Mouse (Mus musculus): ENCODE data around the gene Gm45711. TPM values are rescaled to one million over a fixed set of nuclear protein-coding genes. Genes with fewer than 3 reads are reported as not detected.
A peak's percentile ranks its signal among the peaks of the same experiment; 100 is the strongest.
"Not testable (repeated sequence)": the region's sequence is repeated elsewhere in the genome, so short reads cannot be mapped to it uniquely, and the experiment has no call there.

Gene Gm45711
- total and polyA plus RNA-seq, 2 experiments from 2014 or later, result not detected

DNA sequence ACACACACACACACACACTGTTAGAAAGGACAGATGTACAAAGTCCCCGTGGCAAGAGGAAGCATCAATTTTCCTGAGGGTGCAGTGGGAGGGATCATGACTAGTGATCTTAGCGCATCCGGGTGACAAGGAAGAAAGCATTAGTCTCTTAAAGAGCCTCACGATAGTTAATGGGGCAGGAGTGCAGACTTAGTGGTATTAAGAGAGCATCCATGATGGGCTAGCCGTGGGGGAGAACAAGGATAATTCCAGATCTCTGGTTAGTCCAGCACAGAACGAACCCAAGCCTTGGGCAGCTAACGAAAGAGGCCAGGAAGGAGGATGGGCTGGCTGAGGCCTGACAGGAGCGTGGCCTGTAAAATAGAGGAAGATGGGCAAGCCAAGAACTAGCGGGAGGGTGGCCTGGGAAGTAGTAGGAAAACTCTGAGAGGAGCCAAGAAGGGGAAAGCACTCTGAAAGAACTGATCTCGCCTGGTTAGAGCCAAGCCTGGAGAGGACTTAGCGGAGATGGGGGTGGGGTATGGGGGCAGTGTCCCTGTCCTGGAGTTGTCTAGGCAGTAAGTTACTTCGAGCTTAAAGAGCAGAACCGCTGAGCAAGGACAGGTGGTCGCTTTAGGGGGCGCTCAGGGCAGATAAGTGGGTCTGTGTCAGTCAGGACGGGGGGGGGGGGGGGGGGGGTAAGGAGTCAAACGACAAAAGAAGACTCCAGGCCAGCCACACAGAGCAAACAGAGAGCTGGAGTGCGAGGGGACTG, 29.5 kb upstream of the Gm45711 start, which contains the start of gene Cmtm3:
Gene Cmtm3, plus strand, starts transcription at position 182 of the 754 bp plus-strand sequence.
- Histone ChIP-seq H3K4me2 (ENCODE audit: low read depth) (peak within 1 kb of the TSS; percentile 96), H3K36me3 (ENCODE audit: insufficient read depth) (no peaks in the 10 kb centered on the region), H3K27me3 (ENCODE audit: insufficient read depth, low read length) (no peaks in the 10 kb centered on the region), H3K9ac (peak within 1 kb of the TSS; percentile 73), H3K4me1 (ENCODE audit: insufficient read depth) (no peaks in the 10 kb centered on the region), H3K4me3 (ENCODE audit: low read depth, low read length) (peak within 1 kb of the TSS; percentile 59), H3K9me3 (ENCODE audit: low read length) (no peaks in the 10 kb centered on the region), H3K27ac (ENCODE audit: low read depth, low read length) (peak within 1 kb of the TSS; percentile 45; the same call in 1 of the 2 replicates)
- no peak for ATAC-seq
- DNase-seq, result no peak
- no peak for TF ChIP-seq CTCF (IDR thresholded peaks at IDR 0.05; ENCODE audit: low read depth)
- WGBS, result 17% methylated on average over 17 of the region's 18 CpGs

GRCm38 (mm10) chr8:104337890-104338289, 28.0 kb upstream of the Gm45711 start:
- H3K9me3 ChIP-seq (ENCODE audit: low read length), result no peaks in the 10 kb centered on the region
- H3K4me3 ChIP-seq (ENCODE audit: low read depth, low read length), result no peak overlapping the region
- H3K4me2 ChIP-seq (ENCODE audit: low read depth), result no peak overlapping the region
- 60% methylated on average over 3 of the region's 3 CpGs for WGBS
- H3K9ac ChIP-seq, result no peak overlapping the region
- no peak for ATAC-seq
- DNase-seq, result no peak
- no peaks in the 10 kb centered on the region for H3K4me1 ChIP-seq (ENCODE audit: insufficient read depth)
- H3K36me3 ChIP-seq (ENCODE audit: insufficient read depth), result no peaks in the 10 kb centered on the region
- no peak for TF ChIP-seq CTCF (IDR thresholded peaks at IDR 0.05; ENCODE audit: low read depth)
- H3K27ac ChIP-seq (ENCODE audit: low read depth, low read length), result no peak overlapping the region
- H3K27me3 ChIP-seq (ENCODE audit: insufficient read depth, low read length), result no peaks in the 10 kb centered on the region

DNA sequence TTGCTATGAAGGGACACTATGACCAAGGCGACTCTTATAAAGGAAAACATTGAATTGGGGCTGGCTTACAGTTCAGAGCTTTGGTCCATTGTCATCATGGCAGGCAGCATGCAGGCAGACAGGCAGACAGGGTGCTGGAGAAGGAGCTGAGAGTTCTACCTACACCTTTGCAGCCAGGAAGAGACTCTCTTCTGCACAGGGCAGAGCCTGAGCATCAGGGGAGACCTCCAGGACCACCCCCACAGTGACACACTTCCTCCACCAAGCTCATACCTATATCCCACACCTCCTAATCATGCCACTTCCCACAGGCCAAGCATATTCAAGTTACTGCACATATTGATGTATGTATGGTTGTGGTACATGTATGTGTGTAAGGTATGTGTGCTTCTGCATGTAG, 26.9 kb upstream of the Gm45711 start:
- WGBS, result 76% methylated on average over 1 of the region's 1 CpGs
- Histone ChIP-seq H3K9ac (no peak overlapping the region), H3K4me3 (ENCODE audit: low read depth, low read length) (no peak overlapping the region), H3K4me2 (ENCODE audit: low read depth) (no peak overlapping the region), H3K4me1 (ENCODE audit: insufficient read depth) (no peaks in the 10 kb centered on the region), H3K36me3 (ENCODE audit: insufficient read depth) (no peaks in the 10 kb centered on the region), H3K27me3 (ENCODE audit: insufficient read depth, low read length) (no peaks in the 10 kb centered on the region), H3K27ac (ENCODE audit: low read depth, low read length) (no peak overlapping the region), H3K9me3 (ENCODE audit: low read length) (no peaks in the 10 kb centered on the region)
- DNase-seq (no peak), ATAC-seq (no peak)
- TF ChIP-seq CTCF (IDR thresholded peaks at IDR 0.05; ENCODE audit: low read depth), result no peak

DNA sequence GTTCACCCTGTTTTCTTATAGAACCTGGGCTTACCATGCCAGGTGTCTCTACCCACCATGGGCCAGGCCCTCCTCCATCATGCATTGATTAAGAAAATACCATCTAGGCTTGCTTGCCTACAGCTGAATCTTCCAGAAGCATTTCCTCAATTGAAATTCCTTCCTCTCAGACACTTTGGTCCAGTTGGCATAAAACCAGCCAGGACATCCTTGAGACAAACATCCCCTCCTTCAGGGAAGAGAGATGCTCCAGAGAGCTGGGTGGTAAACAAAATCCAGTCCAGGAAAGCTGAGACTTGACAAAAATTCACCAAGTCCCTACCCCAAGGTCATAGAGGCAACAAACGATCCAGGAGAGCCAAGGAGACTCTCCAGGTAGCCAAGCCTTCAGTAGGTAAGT, 24.3 kb upstream of the Gm45711 start:
- no peaks in the 10 kb centered on the region for H3K36me3 ChIP-seq (ENCODE audit: insufficient read depth)
- no peak for TF ChIP-seq CTCF (IDR thresholded peaks at IDR 0.05; ENCODE audit: low read depth)
- H3K9me3 ChIP-seq (ENCODE audit: low read length), result no peaks in the 10 kb centered on the region
- no peak overlapping the region for H3K27ac ChIP-seq (ENCODE audit: low read depth, low read length)
- no peak overlapping the region for H3K4me3 ChIP-seq (ENCODE audit: low read depth, low read length)
- H3K9ac ChIP-seq, result no peak overlapping the region
- H3K4me1 ChIP-seq (ENCODE audit: insufficient read depth), result no peaks in the 10 kb centered on the region
- DNase-seq (no peak), ATAC-seq (no peak)
- WGBS, result 90% methylated on average over 1 of the region's 1 CpGs
- H3K4me2 ChIP-seq (ENCODE audit: low read depth), result no peak overlapping the region
- H3K27me3 ChIP-seq (ENCODE audit: insufficient read depth, low read length), result no peaks in the 10 kb centered on the region

GRCm38 (mm10) chr8:104333786-104334185, 23.9 kb upstream of the Gm45711 start:
- no peak for TF ChIP-seq CTCF (IDR thresholded peaks at IDR 0.05; ENCODE audit: low read depth)
- H3K4me1 ChIP-seq (ENCODE audit: insufficient read depth), result no peaks in the 10 kb centered on the region
- H3K27ac ChIP-seq (ENCODE audit: low read depth, low read length), result no peak overlapping the region
- H3K27me3 ChIP-seq (ENCODE audit: insufficient read depth, low read length), result no peaks in the 10 kb centered on the region
- WGBS, result 75% methylated on average over 5 of the region's 5 CpGs
- ATAC-seq (no peak), DNase-seq (no peak)
- no peaks in the 10 kb centered on the region for H3K9me3 ChIP-seq (ENCODE audit: low read length)
- H3K9ac ChIP-seq, result no peak overlapping the region
- H3K4me2 ChIP-seq (ENCODE audit: low read depth), result no peak overlapping the region
- H3K4me3 ChIP-seq (ENCODE audit: low read depth, low read length), result no peak overlapping the region
- H3K36me3 ChIP-seq (ENCODE audit: insufficient read depth), result no peaks in the 10 kb centered on the region

DNA sequence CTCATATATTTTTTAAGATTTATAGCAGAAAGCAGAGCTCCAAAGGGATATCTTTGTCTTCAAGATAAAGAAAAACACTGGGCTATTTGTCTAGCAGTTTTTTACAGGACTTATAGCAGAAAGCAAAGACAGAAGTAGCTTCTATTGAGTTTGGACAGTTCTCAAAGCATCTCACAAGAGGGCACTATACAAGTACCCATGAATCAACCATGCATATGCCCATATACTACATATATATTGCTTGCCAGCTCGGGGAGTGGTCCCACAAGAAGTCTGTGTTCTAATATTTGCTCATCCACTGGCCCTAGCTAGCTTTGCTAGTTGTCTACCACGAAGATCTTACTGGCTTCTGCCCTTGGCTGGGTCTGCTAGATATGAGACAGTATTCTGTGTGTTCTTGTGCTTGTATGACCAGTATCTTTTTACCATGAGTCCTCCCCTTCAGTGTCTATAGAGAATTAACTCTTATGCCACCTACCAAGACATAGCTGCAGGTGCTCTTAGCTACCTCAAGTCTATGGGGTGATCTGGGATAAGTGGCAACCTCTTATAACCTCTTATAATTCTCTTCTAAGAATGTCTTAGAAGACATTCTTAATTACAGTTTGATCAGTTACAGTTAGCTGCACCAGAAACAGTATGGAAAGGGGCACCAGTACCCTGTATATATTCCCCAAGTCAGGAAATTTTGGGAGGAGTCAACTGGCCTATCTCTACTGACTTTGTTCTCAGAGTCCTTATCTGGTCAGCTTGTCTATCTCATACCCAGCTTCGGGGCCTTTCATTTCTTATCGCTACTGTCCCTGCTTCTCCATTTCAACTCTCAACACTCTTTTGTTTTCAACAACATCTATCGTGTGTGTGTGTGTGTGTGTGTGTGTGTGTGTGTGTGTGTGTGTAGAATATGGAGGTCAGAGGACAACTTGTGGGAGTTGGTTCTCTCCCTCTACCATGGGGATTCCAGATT, 23.1 kb upstream of the Gm45711 start:
- Histone ChIP-seq H3K4me2 (ENCODE audit: low read depth) (no peak overlapping the region), H3K36me3 (ENCODE audit: insufficient read depth) (no peaks in the 10 kb centered on the region), H3K27me3 (ENCODE audit: insufficient read depth, low read length) (no peaks in the 10 kb centered on the region), H3K4me1 (ENCODE audit: insufficient read depth) (no peaks in the 10 kb centered on the region), H3K9me3 (ENCODE audit: low read length) (no peaks in the 10 kb centered on the region), H3K27ac (ENCODE audit: low read depth, low read length) (no peak overlapping the region), H3K9ac (no peak overlapping the region), H3K4me3 (ENCODE audit: low read depth, low read length) (no peak overlapping the region)
- no peak for TF ChIP-seq CTCF (IDR thresholded peaks at IDR 0.05; ENCODE audit: low read depth)
- 82% methylated on average over 5 of the region's 5 CpGs for WGBS
- ATAC-seq (no peak), DNase-seq (no peak)

DNA sequence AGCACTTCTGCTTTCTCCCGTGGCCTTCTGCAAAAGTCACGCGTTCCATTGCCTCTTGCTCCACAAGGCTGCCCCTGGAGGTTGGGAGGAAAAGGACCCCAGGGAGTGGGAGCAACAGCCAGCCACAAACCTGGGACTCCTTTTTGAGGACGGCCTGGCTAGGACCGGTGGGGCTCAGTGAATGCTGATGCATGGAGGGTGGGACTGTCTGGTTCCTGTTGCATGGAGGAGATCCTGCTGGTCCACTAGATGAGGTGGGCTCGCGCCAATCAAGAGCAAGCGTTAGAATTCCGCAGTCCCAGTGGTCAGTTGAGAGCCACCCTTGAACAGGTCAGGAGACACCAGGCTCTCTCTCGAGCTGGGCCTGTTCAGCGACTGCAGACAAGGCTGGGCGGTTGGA, 12.0 kb upstream of the Gm45711 start, which contains the start of gene Cmtm2b:
Gene Cmtm2b, plus strand, starts transcription at position 301 of the 400 bp plus-strand sequence.
- not testable (repeated sequence) for H3K36me3 ChIP-seq (ENCODE audit: insufficient read depth); H3K4me3 ChIP-seq (ENCODE audit: low read depth, low read length); H3K4me2 ChIP-seq (ENCODE audit: low read depth); DNase-seq; H3K9me3 ChIP-seq (ENCODE audit: low read length); H3K27me3 ChIP-seq (ENCODE audit: insufficient read depth, low read length); H3K27ac ChIP-seq (ENCODE audit: low read depth, low read length); H3K9ac ChIP-seq; ATAC-seq; H3K4me1 ChIP-seq (ENCODE audit: insufficient read depth)
- WGBS, result 87% methylated on average over 12 of the region's 12 CpGs

- H3K36me3 ChIP-seq (ENCODE audit: insufficient read depth); H3K4me1 ChIP-seq (ENCODE audit: insufficient read depth); H3K27ac ChIP-seq (ENCODE audit: low read depth, low read length); H3K4me3 ChIP-seq (ENCODE audit: low read depth, low read length); H3K27me3 ChIP-seq (ENCODE audit: insufficient read depth, low read length); H3K4me2 ChIP-seq (ENCODE audit: low read depth); DNase-seq; H3K9ac ChIP-seq; ATAC-seq; H3K9me3 ChIP-seq (ENCODE audit: low read length): not testable (repeated sequence)
- 86% methylated on average over 8 of the region's 11 CpGs for WGBS
Measured at GRCm38 (mm10) chr8:104321267-104321666, 11.4 kb upstream of the Gm45711 start, which contains the start of gene Gm11020. Gene Gm11020 (plus strand): TSS chr8:104321567.

All from forebrain, postnatal 0 days (tissue).